Mouse (Mus musculus): ENCODE measurements around the gene Phc2. TPM values are rescaled to one million over a fixed set of nuclear protein-coding genes. Genes with fewer than 3 reads are reported as not detected.

Gene Phc2
- total RNA-seq, 2 experiments from 2014 or later: 85.4 to 91.3 TPM

DNA sequence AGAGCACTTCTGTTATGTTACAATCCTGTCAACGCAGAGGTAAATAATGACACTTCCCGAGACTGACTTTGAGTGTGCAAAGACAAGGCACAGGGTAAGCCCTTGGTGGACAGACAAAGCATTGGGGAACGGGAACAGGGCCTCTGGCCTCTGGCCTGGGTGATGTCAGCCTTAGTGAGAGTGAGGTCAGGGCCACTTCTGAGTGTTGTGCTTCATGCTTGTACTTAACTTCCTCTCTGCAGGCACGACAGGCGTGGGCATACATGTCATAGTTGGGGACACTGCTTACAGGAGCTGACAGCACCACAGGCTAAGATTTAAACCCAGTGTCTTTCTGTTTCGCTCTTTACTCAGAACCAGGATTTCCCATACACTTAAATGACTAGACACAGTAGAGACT is 79.0 kb downstream of the Phc2 start:
- peak overlapping the region; percentile 0; the same call in 1 of the 2 replicates for H3K4me3 ChIP-seq
- peak overlapping the region; percentile 88 for H3K27ac ChIP-seq
- TF ChIP-seq CTCF (conservative IDR thresholded peaks at IDR 0.05): no peak

DNA sequence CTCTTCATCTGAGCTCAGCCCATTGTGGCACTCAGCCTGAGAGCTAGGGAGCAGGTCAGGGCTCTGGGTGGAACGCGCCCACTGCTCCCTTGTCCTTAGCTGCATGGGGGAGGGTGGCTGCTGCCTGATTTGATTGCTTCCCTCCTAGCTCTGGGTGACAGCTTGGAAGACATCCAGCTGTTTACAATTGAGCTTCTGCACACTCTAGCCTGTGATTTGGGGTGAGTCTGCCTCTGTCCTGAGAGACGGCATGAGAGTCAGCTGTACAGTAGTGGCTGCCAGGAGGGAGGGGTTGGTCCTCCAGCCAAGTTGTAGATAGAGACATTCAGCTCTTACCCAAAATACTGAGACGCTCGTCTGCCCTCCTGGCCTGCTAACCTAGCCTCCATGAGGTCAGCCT is 79.7 kb downstream of the Phc2 start:
- Histone ChIP-seq H3K4me3 (peak overlapping the region; percentile 7; the same call in 1 of the 2 replicates), H3K27ac (peak overlapping the region; percentile 88)
- DNase-seq (ENCODE audit: low spot score in 2 of 2): peak; percentile 58 to 82
- no peak for TF ChIP-seq CTCF (conservative IDR thresholded peaks at IDR 0.05)

More for the DNA sequence above, 79.0 kb downstream of the Phc2 start:
- no peak for DNase-seq (ENCODE audit: low spot score in 2 of 2)

DNA sequence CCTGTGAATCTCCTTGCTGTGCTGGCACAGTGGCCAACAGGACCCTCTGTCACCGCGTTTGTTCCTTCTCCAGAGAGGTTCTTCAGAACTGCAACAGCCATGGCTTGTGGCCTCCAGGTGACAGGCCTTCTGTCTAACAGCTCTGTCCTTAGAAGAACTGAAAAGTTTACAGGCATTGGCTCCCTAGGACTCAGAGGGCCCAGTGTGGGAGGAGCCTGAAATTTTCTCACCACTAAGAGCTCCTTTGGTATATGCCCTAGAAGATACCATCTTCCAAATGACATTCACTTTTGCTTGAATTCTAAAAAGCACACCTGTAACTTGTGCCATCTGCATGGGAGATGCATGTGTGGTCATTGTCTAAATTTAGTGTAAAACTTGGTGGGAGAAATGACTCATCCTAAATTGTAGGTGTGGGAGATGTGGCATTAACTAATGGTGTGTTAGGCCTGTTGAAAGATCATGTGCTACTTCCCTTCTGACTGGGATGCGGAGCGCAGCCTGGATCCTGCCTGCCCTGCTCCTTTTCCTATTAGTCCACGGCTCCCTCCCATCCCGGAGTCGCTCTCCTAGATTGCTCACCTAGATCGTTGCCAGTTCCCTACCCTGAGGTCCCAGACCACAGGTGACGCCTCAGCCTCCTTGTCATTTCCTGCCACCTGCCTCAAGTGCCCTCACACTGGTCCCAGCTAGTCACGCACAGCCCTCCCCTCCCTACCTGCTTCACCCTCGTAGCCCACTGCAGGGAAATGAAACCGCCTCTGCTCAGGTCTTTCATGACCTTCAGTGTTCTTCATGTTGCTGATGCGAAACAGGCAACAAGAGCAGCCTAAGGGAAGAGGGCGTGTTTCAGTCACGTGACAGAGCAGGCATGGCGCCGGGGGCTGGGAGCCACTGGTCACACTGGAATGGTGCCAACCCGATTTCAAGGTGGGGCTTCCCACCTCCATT is 80.5 kb downstream of the Phc2 start:
- no peak for DNase-seq (ENCODE audit: low spot score in 2 of 2)
- Histone ChIP-seq H3K4me3 (peak overlapping the region; percentile 7; the same call in 1 of the 2 replicates), H3K27ac (peak overlapping the region; percentile 88)
- no peak for TF ChIP-seq CTCF (conservative IDR thresholded peaks at IDR 0.05)

DNA sequence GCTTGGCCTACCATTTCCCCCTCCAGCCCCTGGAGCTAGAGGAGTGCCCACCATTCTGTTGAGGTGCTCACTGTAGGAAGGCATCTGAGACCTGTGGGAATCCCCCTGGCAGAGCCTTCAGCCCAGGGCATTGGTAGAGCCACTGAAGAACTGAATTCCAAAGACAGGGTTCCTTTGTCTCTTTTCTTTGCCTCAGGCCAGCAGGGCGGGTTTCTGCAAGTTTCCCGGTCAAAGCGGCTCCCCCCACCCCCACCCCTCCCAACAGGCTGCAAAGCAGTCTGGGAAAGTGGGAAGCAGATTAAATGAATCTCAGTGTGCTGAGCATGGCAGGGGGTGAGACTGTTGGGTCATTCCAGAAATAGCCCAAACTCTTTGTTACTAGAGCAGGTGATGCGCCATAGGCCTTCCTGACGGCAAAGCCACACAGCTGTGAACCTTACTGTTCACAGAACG is 82.7 kb downstream of the Phc2 start:
- no peak; the same call in 1 of the 2 replicates for TF ChIP-seq CTCF (conservative IDR thresholded peaks at IDR 0.05)
- DNase-seq (ENCODE audit: low spot score in 2 of 2): no peak
- Histone ChIP-seq H3K27ac (peak overlapping the region; percentile 88), H3K4me3 (no peak overlapping the region)

DNA sequence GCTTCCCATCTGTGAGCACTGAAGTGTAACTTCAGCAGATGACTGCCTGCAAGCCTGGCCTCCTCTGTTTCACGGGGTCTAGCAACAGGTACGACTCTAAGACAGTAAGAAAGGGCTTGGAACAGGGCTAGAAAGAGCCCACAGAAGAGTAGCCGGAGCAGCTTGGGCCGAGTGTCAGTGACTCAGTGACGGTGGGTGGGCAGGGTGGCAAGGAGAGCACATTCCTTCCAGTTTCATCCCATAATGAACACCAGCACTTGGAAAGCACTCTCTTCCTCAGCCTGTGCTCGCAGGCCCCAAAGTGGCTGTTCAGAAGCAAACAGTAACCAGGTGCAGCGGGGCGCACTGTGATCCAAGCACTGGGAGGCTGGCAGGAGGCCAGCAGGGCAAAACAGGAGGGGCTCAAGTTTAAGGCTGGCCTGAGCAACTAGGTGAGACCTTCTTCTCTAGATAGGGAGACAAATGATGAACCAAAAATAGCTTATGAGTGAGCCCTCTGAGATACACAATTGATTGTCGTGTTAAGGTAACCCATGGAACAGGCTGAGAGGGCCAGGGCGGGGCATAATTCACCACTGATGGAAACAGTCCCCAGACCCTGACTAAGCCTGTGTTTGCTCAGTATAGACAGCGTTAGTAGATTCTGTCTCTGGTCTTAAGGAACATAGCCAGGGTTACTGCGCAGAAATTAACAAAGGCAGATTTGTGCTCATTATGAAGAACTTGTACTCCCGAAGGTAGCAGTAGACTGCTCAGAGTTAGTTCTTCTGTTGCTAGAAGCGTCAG is 83.5 kb downstream of the Phc2 start:
- no peak overlapping the region for H3K4me3 ChIP-seq
- no peak for DNase-seq (ENCODE audit: low spot score in 2 of 2)
- no peak for TF ChIP-seq CTCF (conservative IDR thresholded peaks at IDR 0.05)
- peak overlapping the region; percentile 88 for H3K27ac ChIP-seq

DNA sequence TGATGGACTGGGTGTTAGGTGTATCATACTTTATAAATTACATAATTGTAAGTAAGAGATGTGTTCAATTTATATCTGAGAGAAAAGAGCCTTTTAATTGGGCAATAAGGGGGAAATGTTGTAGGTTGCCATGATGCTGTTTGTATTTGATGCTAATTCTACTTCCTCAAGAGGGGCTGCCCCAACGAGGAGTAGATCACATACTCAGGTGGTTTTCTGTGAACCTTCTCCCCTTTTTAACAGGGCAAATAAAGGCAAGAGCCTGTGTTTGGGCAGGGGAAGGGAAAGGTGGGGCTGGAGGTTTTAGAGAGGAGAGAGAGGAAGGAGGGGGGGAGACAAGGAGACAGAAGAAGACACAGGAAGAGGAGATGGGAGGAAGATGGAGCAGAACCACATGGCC is 86.4 kb downstream of the Phc2 start:
- Histone ChIP-seq H3K4me3 (no peak overlapping the region), H3K27ac (no peak overlapping the region)
- no peak for DNase-seq (ENCODE audit: low spot score in 2 of 2)
- no peak for TF ChIP-seq CTCF (conservative IDR thresholded peaks at IDR 0.05)

DNA sequence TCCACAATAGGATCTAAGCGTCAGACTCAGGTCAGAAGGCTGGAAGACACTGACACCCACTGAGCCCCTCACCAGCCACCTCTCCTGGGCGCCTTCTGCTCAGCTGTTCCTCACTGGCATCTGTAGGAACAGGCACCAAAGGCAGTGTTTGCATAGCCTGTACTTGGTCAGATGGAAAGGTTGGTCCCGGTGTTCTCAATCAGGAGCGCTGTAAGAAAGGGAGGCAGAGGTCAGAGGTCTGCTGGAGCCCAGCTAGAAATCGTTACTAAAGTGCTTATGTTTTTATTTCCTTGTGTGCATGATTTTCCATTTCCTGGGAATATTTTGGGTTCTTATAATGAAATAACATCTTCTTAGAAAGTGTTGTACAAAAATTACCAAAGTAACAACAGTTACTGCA is 87.4 kb downstream of the Phc2 start:
- H3K4me3 ChIP-seq: no peak overlapping the region
- TF ChIP-seq CTCF (conservative IDR thresholded peaks at IDR 0.05): no peak
- no peak for DNase-seq (ENCODE audit: low spot score in 2 of 2)
- no peak overlapping the region for H3K27ac ChIP-seq

DNA sequence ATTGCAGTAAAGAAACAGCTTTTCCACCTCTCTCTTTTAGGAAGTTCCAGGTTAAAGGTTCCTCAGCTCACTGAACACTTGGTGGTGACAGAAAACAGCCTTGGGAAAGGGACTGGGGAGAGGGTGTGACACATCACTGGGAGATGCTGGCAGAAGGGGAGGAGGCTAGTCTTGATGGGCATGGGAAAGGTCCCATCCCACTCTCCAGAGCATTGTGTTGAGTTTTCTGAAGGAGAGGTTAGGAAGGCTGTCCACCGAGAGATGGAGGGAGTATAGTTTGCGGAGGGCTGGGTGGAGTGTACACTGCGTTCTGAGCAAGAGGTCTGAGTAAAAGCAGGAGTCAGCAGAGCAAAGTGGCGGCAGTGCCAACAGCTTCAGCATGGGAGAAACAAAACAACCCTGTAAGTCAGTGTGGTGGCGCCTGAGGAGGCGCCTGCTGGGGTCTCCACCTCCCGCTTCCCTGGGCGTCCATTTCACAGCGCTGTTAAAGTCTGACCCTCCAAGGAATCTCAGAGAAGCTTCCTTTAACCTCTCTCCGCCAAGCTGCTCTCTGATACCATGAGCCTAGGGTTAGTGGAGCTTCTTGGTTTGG is 88.0 kb downstream of the Phc2 start:
- no peak overlapping the region for H3K4me3 ChIP-seq
- no peak for DNase-seq (ENCODE audit: low spot score in 2 of 2)
- H3K27ac ChIP-seq: peak overlapping the region; percentile 28; the same call in 1 of the 2 replicates
- TF ChIP-seq CTCF (conservative IDR thresholded peaks at IDR 0.05): no peak

DNA sequence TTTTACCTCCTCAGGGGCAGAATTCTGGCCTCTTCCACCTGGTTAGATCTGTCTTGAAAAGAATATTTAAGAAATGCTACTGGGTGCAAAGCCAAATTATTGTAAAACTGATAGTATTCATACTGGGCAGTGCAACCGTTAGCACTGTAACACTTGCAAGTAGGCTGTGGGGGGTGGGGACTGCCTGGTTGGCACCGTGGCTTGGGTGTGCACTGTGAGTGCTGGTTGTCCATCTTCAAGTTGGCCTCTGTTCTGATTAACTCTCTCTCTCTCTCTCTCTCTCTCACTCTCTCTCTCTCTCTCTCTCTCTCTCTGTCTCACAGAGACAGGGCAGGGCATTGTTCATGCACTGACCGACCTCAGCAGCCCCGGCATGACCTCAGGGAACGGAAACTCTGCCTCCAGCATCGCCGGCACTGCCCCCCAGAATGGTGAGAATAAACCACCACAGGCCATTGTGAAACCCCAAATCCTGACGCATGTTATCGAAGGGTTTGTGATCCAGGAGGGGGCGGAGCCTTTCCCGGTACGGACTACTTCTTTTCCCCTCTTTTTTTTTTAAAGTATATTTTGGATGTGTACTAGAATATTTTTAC is 88.6 kb downstream of the Phc2 start:
- Histone ChIP-seq H3K4me3 (no peak overlapping the region), H3K27ac (peak overlapping the region; percentile 28; the same call in 1 of the 2 replicates)
- no peak for TF ChIP-seq CTCF (conservative IDR thresholded peaks at IDR 0.05)
- no peak for DNase-seq (ENCODE audit: low spot score in 2 of 2)

DNA sequence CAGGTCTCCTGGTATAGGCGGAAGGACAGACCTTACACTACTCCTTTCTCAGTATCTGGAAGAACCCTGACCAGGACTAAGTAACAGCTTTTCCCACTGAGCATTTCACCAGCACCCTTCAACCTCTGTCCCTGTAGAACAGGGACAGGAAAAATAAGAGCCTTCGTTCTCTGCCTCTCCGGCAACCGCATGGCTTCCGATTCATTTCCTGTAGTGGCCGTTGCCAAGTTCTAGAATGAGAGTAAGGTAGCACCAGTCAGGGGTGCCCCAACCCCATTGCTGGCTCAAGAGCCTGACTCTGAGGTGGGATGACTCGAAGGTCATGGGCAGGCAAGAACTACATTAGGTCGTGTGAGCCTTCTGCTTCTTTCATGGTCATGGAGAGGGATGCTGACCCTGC is 90.7 kb downstream of the Phc2 start:
- no peak for DNase-seq (ENCODE audit: low spot score in 2 of 2)
- H3K27ac ChIP-seq: no peak overlapping the region
- TF ChIP-seq CTCF (conservative IDR thresholded peaks at IDR 0.05): no peak
- H3K4me3 ChIP-seq: no peak overlapping the region

DNA sequence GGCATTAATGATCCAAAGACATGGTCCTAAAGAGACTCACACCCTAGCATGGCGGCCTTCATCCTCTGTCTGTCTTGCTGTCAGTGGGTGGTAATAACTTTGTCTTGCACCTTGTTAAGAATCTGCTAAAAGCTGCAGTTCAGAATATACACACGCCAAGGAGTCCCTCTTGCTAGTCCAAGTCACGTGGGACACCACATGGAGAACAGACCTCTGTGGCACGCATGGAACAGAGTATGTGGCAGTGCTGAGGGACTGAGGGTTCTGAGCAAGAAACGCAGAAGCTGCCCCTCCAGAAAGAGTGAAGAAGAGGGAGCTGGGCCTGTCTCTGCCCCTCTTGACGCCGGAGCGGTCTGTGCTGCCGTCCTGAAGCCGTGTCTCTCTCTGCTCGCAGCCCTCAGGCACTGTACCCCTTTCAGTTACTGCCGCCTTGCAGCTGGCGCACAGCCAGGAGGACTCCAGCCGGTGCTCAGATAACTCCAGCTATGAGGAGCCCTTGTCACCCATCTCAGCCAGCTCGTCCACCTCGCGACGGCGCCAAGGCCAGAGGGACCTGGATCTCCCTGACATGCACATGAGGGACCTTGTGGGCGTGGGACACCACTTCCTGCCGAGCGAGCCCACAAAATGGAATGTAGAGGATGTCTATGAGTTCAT is 93.2 kb downstream of the Phc2 start:
- no peak for TF ChIP-seq CTCF (conservative IDR thresholded peaks at IDR 0.05)

DNA sequence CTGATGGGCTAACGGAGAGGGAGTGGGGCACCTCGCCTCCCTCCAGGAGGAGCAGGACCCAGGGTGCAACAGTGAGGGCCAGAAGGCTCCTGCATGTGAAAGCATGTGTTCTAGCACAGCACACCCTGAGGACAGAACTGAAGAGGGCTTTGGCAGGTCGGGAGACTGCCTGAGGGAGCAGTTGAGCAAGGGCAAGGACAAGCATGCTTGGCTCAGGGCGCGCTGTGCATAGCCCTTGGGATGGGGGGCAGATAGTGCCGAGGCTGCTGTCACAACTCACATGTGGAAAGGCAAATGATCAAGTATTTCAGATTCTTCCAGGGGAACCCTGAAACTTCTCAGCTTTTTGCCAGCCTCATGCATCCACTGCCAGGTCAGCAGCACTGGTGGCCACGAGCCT is 93.8 kb downstream of the Phc2 start:
- Histone ChIP-seq H3K27ac (0 out of 2 replicates have a peak overlapping the region, but pooled peaks have one; percentile 33), H3K4me3 (no peak overlapping the region)
- TF ChIP-seq CTCF (conservative IDR thresholded peaks at IDR 0.05): no peak
- no peak for DNase-seq (ENCODE audit: low spot score in 2 of 2)

More for the DNA sequence above, 93.2 kb downstream of the Phc2 start:
- Histone ChIP-seq H3K27ac (0 out of 2 replicates have a peak overlapping the region, but pooled peaks have one; percentile 33), H3K4me3 (no peak overlapping the region)
- no peak for DNase-seq (ENCODE audit: low spot score in 2 of 2)

Data from layer of hippocampus, adult 2 months (tissue).